Mouse (Mus musculus) cortical plate, adult 2 months (tissue): ENCODE measurements at regions not wholly inside any gene's neighbourhood (a gene's known extent, or its start where the extent isn't known, plus 50 kb on each side); places are given as distances from the start of the nearest gene placed in this dataset.

Experiments
- CTCF ChIP-seq: fragments of 200-500 bp; IDR thresholded peaks from 2 replicates; pipeline ENCODE4 v1.5.1; 2011; ENCODE audit warnings: mild to moderate bottlenecking, control low read depth, low read length; ENCODE audit not compliant: insufficient read depth; ENCODE audit errors: extremely low read depth
- POLR2A ChIP-seq: fragments of 200-500 bp; IDR thresholded peaks from 2 replicates; pipeline ENCODE4 v1.6.1; 2011; ENCODE audit warnings: mild to moderate bottlenecking, low read length, control low read depth; ENCODE audit not compliant: insufficient read depth; ENCODE audit errors: extremely low read depth

GRCm38 (mm10) chr4:80463615-80464014, 370.3 kb upstream of the Tyrp1 start:
- TF ChIP-seq CTCF (no peak), POLR2A (no peak)
